Mouse (Mus musculus) embryo, embryonic 11.5 days (tissue): ENCODE measurements around the gene Apbb1ip.

ENCODE experiments used
- DNase-seq: peaks from one replicate; pipeline ENCODE4 v3.0.0-alpha.2; 2012; ENCODE audit warnings: low read depth, low spot score

The Apbb1ip gene

GRCm38 (mm10) chr2:22773549-22774180 is at the start of gene Apbb1ip:
Gene Apbb1ip (plus strand): TSS chr2:22774094.
- DNase-seq, result no peak

GRCm38 (mm10) chr2:22727113-22727512 is 46.8 kb upstream of the Apbb1ip start:
- no peak for DNase-seq

GRCm38 (mm10) chr2:22736134-22736533 is 37.8 kb upstream of the Apbb1ip start:
- DNase-seq, result no peak

- DNase-seq, result no peak
These were observed 34.5 kb upstream of the Apbb1ip start for GRCm38 (mm10) chr2:22739369-22739768.

- DNase-seq, result no peak
These were observed 33.5 kb upstream of the Apbb1ip start for GRCm38 (mm10) chr2:22740441-22740840.

- no peak for DNase-seq
These were observed 32.7 kb upstream of the Apbb1ip start for GRCm38 (mm10) chr2:22741222-22741621.

- no peak for DNase-seq
These were observed 29.7 kb upstream of the Apbb1ip start for GRCm38 (mm10) chr2:22744121-22744761.

- DNase-seq, result peak; percentile 54
These were observed 29.0 kb upstream of the Apbb1ip start for GRCm38 (mm10) chr2:22744876-22745275.

- no peak for DNase-seq
These were observed 27.1 kb upstream of the Apbb1ip start for GRCm38 (mm10) chr2:22746785-22747184.

GRCm38 (mm10) chr2:22747941-22748340 is 26.0 kb upstream of the Apbb1ip start:
- DNase-seq, result no peak

- DNase-seq, result no peak
These were observed 24.1 kb upstream of the Apbb1ip start for GRCm38 (mm10) chr2:22749761-22750160.

- no peak for DNase-seq
These were observed 21.4 kb upstream of the Apbb1ip start for GRCm38 (mm10) chr2:22752492-22752891.

GRCm38 (mm10) chr2:22753461-22754075 is 20.3 kb upstream of the Apbb1ip start:
- no peak for DNase-seq

GRCm38 (mm10) chr2:22754222-22754824 is 19.6 kb upstream of the Apbb1ip start:
- no peak for DNase-seq

GRCm38 (mm10) chr2:22755561-22755960 is 18.3 kb upstream of the Apbb1ip start:
- DNase-seq, result no peak

- DNase-seq, result no peak
These were observed 15.5 kb upstream of the Apbb1ip start for GRCm38 (mm10) chr2:22758310-22758972.

GRCm38 (mm10) chr2:22760452-22760851 is 13.4 kb upstream of the Apbb1ip start:
- no peak for DNase-seq

- DNase-seq, result no peak
These were observed 12.8 kb upstream of the Apbb1ip start for GRCm38 (mm10) chr2:22761103-22761521.

- no peak for DNase-seq
These were observed 9.0 kb upstream of the Apbb1ip start for GRCm38 (mm10) chr2:22764774-22765387.

- no peak for DNase-seq
These were observed 2.6 kb upstream of the Apbb1ip start for GRCm38 (mm10) chr2:22771311-22771710.

- DNase-seq, result no peak
These were observed 372 bp downstream of the Apbb1ip start for GRCm38 (mm10) chr2:22774181-22774751.
